Mouse (Mus musculus): ENCODE measurements at regions not wholly inside any gene's neighbourhood (a gene's known extent, or its start where the extent isn't known, plus 50 kb on each side); places are given as distances from the start of the nearest gene placed in this dataset.
A peak's percentile ranks its signal among the peaks of the same experiment; 100 is the strongest.

DNA sequence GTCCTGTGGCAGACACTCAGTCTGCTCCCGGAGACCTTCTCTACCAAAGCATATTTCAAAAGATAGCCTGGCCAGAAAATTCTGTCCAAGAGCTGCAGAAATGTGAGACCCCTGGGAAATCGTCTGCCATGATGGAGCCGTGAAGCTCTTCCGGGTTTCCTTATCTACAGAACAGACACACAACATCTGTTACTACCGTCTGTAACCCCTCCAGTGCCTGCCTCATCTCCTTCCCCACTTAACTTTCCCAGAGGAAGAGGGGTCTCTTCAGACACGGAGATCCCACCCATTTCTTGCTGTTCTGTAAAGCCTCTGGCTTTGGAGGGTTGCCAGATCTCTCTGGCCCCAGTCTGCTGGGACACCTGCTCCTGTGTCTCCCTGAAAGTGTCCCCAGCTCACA lies 156.2 kb upstream of the Kcnab2 start:
- WGBS: 39% methylated on average over 6 of the region's 6 CpGs
- Histone ChIP-seq H3K27ac (ENCODE audit: control insufficient read depth, insufficient read depth, low read depth, low read length, poor library complexity) (no peak overlapping the region), H3K4me1 (ENCODE audit: control insufficient read depth, insufficient read depth, low read length) (no peaks in the 10 kb centered on the region; the same call in 1 of the 2 replicates), H3K4me3 (replicated peaks; ENCODE audit: control insufficient read depth, low read depth, low read length) (no peak overlapping the region)
- TF ChIP-seq POLR2A (IDR thresholded peaks at IDR 0.05; ENCODE audit: borderline replicate concordance, control insufficient read depth, low read depth, low read length): no peak
- TF ChIP-seq CTCF (IDR thresholded peaks at IDR 0.05; ENCODE audit: control insufficient read depth, insufficient read depth, low read length): no peak

DNA sequence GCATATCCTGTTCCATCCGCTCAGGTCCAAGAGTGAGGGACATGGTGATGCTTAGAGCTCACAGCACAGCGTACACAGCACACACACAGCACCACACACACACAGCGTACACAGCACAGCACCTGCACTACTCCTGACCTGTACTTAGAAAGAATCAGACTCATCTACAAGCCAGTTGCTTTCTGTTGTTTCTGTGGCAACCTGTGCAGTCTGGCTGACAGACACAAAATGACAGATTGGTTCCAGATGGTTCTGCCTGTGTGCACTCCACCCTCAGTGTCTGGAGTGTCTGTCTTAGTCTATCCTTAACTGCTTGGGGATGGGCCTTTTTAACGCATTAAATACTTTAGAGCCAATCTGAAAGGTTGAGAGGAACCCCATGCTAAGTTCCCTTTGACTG lies 150.4 kb upstream of the Kcnab2 start:
- no peak overlapping the region for H3K4me3 ChIP-seq (replicated peaks; ENCODE audit: control insufficient read depth, low read depth, low read length)
- TF ChIP-seq CTCF (IDR thresholded peaks at IDR 0.05; ENCODE audit: control insufficient read depth, insufficient read depth, low read length) (no peak), POLR2A (IDR thresholded peaks at IDR 0.05; ENCODE audit: borderline replicate concordance, control insufficient read depth, low read depth, low read length) (no peak)
- 78% methylated on average over 4 of the region's 4 CpGs for WGBS
- H3K4me1 ChIP-seq (ENCODE audit: control insufficient read depth, insufficient read depth, low read length): no peaks in the 10 kb centered on the region; the same call in 1 of the 2 replicates
- H3K27ac ChIP-seq (ENCODE audit: control insufficient read depth, insufficient read depth, low read depth, low read length, poor library complexity): no peak overlapping the region

DNA sequence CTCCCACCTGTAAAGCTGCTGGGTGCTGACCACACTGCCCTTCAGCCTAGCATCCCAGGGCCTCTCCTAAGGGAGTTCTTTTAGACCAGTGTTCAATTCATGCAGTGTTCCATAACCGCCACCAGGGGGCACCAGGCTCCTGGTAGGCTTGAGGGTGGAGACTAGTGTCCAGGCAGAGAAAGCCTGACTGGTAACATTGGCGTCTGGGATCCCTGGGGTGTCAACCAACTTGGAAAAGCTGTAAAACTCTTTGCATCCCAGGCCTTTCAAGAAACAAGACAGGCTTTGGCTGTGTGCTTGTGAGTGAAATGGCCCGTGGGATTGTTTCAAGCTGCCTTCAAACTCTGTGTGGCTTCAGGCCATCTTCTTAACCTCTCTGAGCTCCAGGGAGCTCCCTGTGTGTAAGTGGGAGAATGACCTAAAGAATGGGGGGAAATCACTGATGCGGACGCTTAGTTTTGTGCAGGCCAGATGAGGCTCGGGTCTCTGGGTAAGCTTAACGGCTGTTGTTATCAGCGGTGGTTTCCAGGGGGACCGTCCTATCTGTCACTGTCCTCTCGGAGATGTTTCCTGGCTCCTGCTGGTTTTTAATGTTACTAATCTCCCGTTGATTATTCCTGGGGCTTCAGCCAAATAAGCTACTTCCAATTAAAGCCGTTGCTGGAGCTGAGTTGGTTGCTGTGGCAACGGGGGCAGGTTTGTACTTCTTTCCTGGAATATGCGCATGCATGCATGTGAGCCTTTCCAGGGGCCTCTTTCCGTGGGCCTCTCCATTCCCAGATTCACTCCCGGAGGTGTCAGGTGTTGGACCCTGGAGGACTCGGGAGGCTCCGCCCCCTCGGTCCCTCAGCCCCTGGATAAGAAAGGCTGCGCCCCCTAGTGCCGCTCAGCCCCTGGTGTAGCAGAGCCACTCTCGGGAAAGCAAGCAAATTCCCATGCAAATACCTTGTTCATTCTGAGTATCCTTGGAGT lies 147.6 kb upstream of the Kcnab2 start:
- H3K4me1 ChIP-seq (ENCODE audit: control insufficient read depth, insufficient read depth, low read length): no peaks in the 10 kb centered on the region
- no peak overlapping the region for H3K4me3 ChIP-seq (replicated peaks; ENCODE audit: control insufficient read depth, low read depth, low read length)
- WGBS: 13% methylated on average over 22 of the region's 22 CpGs
- H3K27ac ChIP-seq (ENCODE audit: control insufficient read depth, insufficient read depth, low read depth, low read length, poor library complexity): no peak overlapping the region
- TF ChIP-seq CTCF (IDR thresholded peaks at IDR 0.05; ENCODE audit: control insufficient read depth, insufficient read depth, low read length) (peak; percentile 69), POLR2A (IDR thresholded peaks at IDR 0.05; ENCODE audit: borderline replicate concordance, control insufficient read depth, low read depth, low read length) (no peak)

DNA sequence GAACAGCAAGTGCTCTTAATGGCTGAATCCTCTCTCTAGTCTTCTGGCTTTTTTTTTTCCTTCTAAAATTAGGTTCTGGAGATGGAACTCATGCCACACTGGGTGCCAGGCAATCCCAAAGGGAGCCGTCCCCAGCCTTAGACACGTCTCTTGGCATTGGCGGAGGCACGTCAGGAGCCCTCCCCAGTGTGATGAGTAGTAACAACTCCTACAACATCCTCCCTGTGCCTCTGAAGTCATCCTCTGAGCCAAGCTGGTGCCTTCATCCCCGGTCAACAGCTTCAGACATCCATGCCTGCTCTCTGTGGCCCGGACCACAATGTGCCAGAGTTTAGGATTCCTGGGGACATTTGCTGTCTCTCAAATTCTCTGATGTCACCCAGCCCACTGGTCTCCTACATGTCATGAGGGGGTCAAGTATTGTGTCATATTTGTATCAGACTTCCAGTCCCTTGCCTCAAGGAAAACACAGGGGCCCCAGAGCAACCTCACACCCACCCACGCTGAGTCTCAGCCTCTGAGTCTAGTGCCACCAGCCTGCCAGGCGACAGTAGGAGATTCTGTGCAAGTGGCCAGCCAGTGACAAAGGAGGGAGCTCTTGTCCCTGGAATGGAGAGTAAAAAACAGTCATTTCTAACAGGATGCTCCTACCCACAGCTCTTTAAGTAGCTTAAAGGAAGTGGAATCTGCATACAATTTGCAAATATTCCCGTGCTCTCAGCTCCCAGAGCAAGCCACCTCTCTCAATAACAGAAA lies 144.5 kb upstream of the Kcnab2 start:
- TF ChIP-seq POLR2A (IDR thresholded peaks at IDR 0.05; ENCODE audit: borderline replicate concordance, control insufficient read depth, low read depth, low read length): no peak
- TF ChIP-seq CTCF (IDR thresholded peaks at IDR 0.05; ENCODE audit: control insufficient read depth, insufficient read depth, low read length): no peak
- Histone ChIP-seq H3K4me1 (ENCODE audit: control insufficient read depth, insufficient read depth, low read length) (no peaks in the 10 kb centered on the region), H3K4me3 (replicated peaks; ENCODE audit: control insufficient read depth, low read depth, low read length) (no peak overlapping the region), H3K27ac (ENCODE audit: control insufficient read depth, insufficient read depth, low read depth, low read length, poor library complexity) (no peak overlapping the region)
- WGBS: 62% methylated on average over 9 of the region's 9 CpGs

DNA sequence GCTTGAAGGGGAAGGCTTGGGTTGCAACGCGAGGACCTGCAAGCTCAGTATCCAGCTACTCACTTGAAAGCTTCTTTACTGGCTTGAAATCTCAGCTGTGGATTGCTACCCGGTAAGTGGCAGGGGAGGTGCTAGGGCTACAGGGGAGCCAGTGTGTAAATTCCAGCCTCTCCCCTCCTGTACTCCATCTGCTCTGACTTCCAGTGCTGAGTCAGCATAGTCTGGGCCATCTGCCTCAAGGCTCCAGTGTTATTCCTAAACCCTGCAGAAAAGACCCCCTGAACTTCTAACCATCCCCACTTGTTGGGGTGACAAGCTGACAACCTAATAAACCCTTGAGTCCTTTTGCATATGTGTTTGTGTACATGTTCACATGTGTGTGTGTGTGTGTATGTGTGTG lies 140.0 kb upstream of the Kcnab2 start:
- H3K4me1 ChIP-seq (ENCODE audit: control insufficient read depth, insufficient read depth, low read length): no peaks in the 10 kb centered on the region
- TF ChIP-seq POLR2A (IDR thresholded peaks at IDR 0.05; ENCODE audit: borderline replicate concordance, control insufficient read depth, low read depth, low read length) (no peak), CTCF (IDR thresholded peaks at IDR 0.05; ENCODE audit: control insufficient read depth, insufficient read depth, low read length) (no peak)
- WGBS: 48% methylated on average over 3 of the region's 3 CpGs
- H3K27ac ChIP-seq (ENCODE audit: control insufficient read depth, insufficient read depth, low read depth, low read length, poor library complexity): no peak overlapping the region
- H3K4me3 ChIP-seq (replicated peaks; ENCODE audit: control insufficient read depth, low read depth, low read length): no peak overlapping the region

DNA sequence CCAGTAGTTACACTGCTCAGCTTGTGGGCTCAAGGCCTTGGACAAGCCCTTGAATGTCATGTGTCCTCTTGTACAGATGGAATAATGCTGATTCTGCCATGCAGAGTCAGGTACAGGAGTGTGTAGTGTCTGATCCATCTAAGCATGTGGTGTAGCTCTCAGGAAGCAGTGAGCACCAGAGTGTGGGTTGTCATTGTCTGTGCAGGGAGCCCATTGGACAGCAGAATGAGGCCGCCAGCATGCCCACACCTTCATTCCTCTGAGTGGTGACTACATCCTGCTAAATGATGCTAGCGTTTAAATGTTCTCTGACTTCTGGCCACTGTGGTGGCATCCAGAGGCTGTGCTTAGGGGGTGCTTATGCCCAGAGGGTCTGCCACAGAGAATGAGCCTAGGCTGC lies 137.5 kb upstream of the Kcnab2 start:
- 78% methylated on average over 2 of the region's 2 CpGs for WGBS
- Histone ChIP-seq H3K4me3 (replicated peaks; ENCODE audit: control insufficient read depth, low read depth, low read length) (no peak overlapping the region), H3K4me1 (ENCODE audit: control insufficient read depth, insufficient read depth, low read length) (no peaks in the 10 kb centered on the region), H3K27ac (ENCODE audit: control insufficient read depth, insufficient read depth, low read depth, low read length, poor library complexity) (no peak overlapping the region)
- no peak for TF ChIP-seq CTCF (IDR thresholded peaks at IDR 0.05; ENCODE audit: control insufficient read depth, insufficient read depth, low read length)
- TF ChIP-seq POLR2A (IDR thresholded peaks at IDR 0.05; ENCODE audit: borderline replicate concordance, control insufficient read depth, low read depth, low read length): no peak

DNA sequence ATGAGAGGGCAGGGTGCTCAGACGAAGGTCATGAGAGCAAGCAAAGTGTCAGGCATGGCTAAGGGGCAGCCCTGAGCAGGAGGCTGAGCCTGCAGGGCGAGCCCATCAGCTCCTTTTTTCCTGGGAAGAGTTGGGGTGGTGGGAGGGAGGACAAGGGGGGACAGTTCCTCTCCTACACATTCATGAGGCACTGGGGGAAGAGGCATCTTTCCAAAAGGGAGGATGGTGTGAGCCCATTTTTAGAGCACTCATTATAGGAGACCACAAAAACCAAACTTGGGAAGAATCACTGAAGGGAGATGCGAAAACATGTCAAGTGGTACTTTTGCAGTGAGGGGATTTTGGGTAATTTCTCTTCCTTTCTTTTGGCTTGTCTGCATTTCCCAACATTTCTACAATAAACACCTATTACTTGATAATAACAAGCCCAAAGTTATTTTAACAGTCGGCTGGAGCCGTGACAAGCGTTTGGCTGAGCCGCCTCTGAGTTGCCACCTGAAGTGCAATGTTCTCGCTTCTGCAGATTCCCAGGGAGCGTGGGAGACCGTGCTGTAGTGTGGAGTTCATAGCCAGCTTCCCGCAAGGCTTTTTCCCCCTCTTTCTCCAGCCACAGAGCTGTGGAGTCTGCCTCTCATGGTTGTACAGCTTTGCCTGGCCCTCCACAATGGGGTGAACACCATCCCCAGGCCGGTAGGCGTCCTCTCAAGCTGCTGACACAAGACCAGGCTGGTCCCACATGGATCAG lies 136.9 kb upstream of the Kcnab2 start:
- Histone ChIP-seq H3K4me3 (replicated peaks; ENCODE audit: control insufficient read depth, low read depth, low read length) (no peak overlapping the region), H3K27ac (ENCODE audit: control insufficient read depth, insufficient read depth, low read depth, low read length, poor library complexity) (no peak overlapping the region), H3K4me1 (ENCODE audit: control insufficient read depth, insufficient read depth, low read length) (no peaks in the 10 kb centered on the region)
- TF ChIP-seq CTCF (IDR thresholded peaks at IDR 0.05; ENCODE audit: control insufficient read depth, insufficient read depth, low read length) (no peak), POLR2A (IDR thresholded peaks at IDR 0.05; ENCODE audit: borderline replicate concordance, control insufficient read depth, low read depth, low read length) (no peak)
- 74% methylated on average over 13 of the region's 13 CpGs for WGBS
